Mouse (Mus musculus): ENCODE measurements around the gene Prdm13. TPM values are rescaled to one million over a fixed set of nuclear protein-coding genes. Genes with fewer than 3 reads are reported as not detected.

The Prdm13 gene
- polyA plus RNA-seq, 1 experiment from 2014 or later = 8.1 TPM

- no peaks in the 10 kb centered on the region for H3K4me1 ChIP-seq (replicated peaks; ENCODE audit: control insufficient read depth, insufficient read depth, low read length)
- peak; percentile 60 for ATAC-seq (ENCODE audit: low FRiP score)
These were observed 57.1 kb downstream of the Prdm13 start for GRCm38 (mm10) chr4:21628367-21629274.

More at GRCm38 (mm10) chr4:21628367-21629274, 57.1 kb downstream of the Prdm13 start:
- no peak overlapping the region for H3K4me3 ChIP-seq (ENCODE audit: low read depth, low read length)
- 57% methylated on average over 3 of the region's 3 CpGs for WGBS
- H3K27ac ChIP-seq (ENCODE audit: low read depth, low read length) = no peak overlapping the region
- H3K27me3 ChIP-seq (ENCODE audit: control insufficient read depth, insufficient read depth, low read length) = no peaks in the 10 kb centered on the region
- no peak overlapping the region for H3K9ac ChIP-seq (ENCODE audit: low read depth, low read length)
- H3K4me2 ChIP-seq (replicated peaks; ENCODE audit: low read depth, low read length) = no peak overlapping the region
- no peaks in the 10 kb centered on the region for H3K36me3 ChIP-seq (ENCODE audit: control insufficient read depth, insufficient read depth, low read length)
- no peak for DNase-seq (ENCODE audit: low spot score)
- H3K9me3 ChIP-seq (ENCODE audit: control insufficient read depth, low read length) = no peaks in the 10 kb centered on the region

Other genes with a start within 250 kb of the Prdm13 start
- 86.3 and 90.6 TPM in 2 replicates for gene Ccnc, start 41.7 kb upstream of the Prdm13 start, polyA plus RNA-seq (2014; fragmentation: Nextera tagmentation; extraction: Ambion mirVana)
- 14.3 and 17.4 TPM in 2 replicates for gene Usp45, start 81.2 kb upstream of the Prdm13 start, polyA plus RNA-seq (2014; fragmentation: Nextera tagmentation; extraction: Ambion mirVana)
- gene Tstd3, start 81.2 kb upstream of the Prdm13 start, polyA plus RNA-seq (2014; fragmentation: Nextera tagmentation; extraction: Ambion mirVana) = 29.3 and 32.0 TPM in 2 replicates
- 177 and 209 TPM in 2 replicates for gene Pnisr, start 161.6 kb upstream of the Prdm13 start, polyA plus RNA-seq (2014; fragmentation: Nextera tagmentation; extraction: Ambion mirVana)
- gene Coq3, start 193.7 kb upstream of the Prdm13 start, polyA plus RNA-seq (2014; fragmentation: Nextera tagmentation; extraction: Ambion mirVana) = 11.7 and 12.5 TPM in 2 replicates
- 19.0 and 24.8 TPM in 2 replicates for gene Faxc, start 245.4 kb upstream of the Prdm13 start, polyA plus RNA-seq (2014; fragmentation: Nextera tagmentation; extraction: Ambion mirVana)

Data from hindbrain, embryonic 11.5 days (tissue).